Mouse (Mus musculus) MN1 (cell line): ENCODE measurements around the gene Crim1.

Source experiments
- DNase-seq: peaks from one replicate; pipeline ENCODE4 v3.0.0-alpha.2; 2016; ENCODE audit warnings: low spot score

Gene Crim1

DNA sequence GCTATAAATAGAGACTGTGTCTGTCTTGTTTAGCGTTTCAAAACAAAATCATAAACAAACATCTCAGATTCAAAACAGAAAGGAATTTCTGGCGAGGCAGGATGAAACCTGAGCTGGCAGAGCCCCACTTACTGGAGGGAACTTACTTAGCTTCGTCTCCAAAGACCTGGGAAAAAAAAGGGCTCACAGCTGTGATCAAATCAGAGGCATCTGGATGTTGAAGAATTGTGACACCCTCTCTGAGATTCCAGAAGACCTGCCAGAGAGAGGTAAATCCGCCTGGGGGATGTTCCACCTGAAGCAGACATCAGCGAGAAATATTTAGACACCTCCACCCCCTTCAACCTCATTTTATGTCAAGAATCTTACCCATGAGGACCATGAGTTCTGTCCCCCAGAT, 11.8 kb downstream of the Crim1 start:
- DNase-seq: no peak

GRCm38 (mm10) chr17:78213128-78213527, 13.1 kb downstream of the Crim1 start:
- no peak for DNase-seq

DNA sequence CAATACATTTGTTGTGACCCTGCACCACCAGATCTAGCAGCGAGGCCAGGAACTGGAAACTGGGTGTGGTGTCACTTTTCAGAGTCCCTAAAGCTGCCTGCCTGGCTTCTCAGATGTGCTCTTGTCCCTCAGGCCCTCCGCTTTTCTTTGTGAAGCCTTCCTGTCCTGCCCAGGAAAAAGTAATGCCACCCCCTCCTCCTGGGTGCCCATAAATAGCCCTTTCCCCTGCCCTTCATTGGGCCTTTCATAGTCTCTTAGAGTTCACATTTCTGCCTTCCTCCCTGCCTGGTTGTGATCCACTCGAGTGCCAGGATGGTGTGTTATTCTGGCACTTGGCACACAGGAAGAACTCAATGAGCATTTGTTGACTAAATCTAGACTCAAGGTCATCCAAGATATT, 16.5 kb downstream of the Crim1 start:
- no peak for DNase-seq

DNA sequence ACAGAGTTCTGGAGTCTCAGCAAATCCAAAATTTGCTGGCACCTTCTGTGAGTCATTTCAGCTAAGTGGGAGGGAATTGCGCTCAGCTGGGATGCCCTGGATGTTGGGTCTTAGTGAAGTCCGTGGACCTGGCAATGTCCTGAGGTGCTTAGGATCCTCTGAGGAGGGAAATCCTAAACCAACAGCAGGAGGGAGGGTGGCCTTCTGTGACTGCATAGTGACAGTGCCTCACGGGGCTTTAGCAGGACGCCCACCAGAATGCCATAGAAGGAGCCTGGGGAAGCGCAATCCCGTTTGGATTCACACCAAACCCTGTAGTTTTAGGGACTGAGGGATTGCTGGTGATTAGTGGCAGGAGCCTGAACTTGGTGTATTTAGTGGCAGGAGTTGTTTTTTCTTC, 17.4 kb downstream of the Crim1 start:
- DNase-seq: no peak

- no peak for DNase-seq
These were observed 18.6 kb downstream of the Crim1 start for GRCm38 (mm10) chr17:78218506-78219232.

GRCm38 (mm10) chr17:78221007-78221642, 21.1 kb downstream of the Crim1 start:
- DNase-seq: no peak

GRCm38 (mm10) chr17:78221860-78222259, 21.8 kb downstream of the Crim1 start:
- no peak for DNase-seq

DNA sequence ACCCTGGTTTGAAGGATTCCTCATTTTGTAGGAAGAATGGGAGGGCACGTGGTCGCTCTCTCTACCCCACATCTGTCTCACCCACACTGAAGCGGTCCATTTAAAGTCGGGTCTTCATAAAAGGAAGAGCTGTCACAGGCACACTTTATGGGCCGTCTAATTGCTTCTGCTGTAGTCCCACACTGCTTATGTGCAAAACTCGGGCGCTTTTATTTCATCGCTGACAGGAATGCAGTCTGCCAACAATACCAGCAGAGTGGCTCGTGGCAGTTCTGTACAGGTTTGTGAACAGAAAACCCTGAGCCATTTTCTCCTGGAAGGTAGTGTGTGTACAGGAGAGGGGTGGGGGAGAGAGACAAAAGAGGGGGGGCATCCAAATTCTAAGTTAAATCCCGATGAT, 23.9 kb downstream of the Crim1 start:
- no peak for DNase-seq

DNA sequence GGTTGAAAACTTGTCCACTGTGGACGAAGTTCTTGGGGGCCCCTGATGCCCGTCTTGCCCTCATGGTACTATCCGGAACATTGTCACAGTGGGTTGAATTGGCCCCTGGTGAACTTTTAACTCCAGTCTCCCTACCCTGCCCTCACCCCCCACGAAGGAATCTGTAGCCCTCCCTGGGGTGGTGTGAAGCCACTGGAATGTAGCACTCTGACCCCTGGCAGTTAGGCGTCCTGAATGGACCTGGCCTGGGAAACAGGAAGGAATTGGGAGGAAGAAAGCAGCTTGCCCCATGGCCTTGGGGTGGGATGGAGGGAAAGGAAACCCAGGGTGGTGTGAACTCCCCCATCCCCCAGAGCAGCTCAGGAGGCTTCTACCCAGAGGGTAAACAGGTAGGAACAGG, 25.5 kb downstream of the Crim1 start:
- DNase-seq: no peak

- no peak for DNase-seq
These were observed 27.2 kb downstream of the Crim1 start for GRCm38 (mm10) chr17:78227211-78227610.

GRCm38 (mm10) chr17:78231567-78231966, 31.5 kb downstream of the Crim1 start:
- DNase-seq: no peak

DNA sequence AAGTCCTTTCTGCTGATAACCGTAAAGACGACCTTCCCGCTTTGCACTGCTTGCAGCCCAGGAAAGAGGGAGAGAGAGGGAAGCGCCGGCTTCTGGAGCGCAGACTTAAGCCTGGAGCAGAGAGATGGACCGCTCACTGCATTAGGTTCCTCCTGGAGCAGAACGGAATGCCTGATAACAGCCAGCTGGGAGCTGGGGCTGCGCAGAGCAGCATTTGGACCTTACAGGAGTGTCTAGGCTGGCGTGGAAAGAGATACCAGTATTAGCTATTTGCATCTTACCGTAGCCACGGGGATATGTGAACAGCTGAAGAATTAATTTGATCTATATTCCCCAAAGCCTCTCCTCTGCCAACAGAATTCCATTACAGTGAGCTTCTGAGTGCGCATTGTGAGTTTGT, 32.7 kb downstream of the Crim1 start:
- no peak for DNase-seq

DNA sequence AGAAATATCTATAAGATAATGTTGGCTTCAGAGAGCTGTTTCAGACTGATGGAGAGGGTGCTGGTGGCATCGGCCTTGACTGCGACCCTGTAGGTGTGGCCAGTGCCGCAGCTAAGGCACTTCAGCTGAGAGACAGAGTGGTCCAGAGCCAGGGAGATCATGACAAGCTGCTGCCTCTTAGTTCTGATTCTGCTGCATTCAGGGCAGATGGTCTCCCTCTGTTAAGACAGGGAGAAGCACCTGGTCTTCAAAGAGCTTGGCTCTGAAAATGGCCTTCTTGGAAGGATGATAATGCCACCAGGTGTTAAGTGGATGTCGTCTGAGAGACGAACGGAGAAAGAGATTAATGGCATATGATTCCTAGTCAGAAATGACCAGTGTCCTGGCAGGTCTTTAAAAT, 33.8 kb downstream of the Crim1 start:
- no peak for DNase-seq

DNA sequence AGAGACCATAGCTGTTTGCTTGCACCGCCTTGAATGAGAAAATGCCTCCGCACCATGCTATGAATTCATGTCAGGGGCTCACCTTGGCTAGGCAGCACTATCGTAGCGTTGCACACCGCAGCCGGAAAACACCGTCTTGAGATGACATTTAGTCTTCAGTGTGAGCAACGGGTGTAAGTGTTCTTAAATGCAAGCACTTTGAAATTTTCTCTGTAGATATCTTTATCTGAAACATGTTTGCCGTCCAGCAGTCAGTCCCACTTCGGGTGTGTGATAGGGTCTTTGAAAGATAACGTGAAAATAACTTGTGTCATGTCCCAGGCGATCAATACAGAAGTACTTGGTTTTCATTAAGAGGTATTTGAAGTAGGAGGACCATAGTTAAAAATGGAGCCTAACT, 36.1 kb downstream of the Crim1 start:
- no peak for DNase-seq

- no peak for DNase-seq
These were observed 37.9 kb downstream of the Crim1 start for GRCm38 (mm10) chr17:78237954-78238353.

- no peak for DNase-seq
These were observed 40.1 kb downstream of the Crim1 start for GRCm38 (mm10) chr17:78240161-78240560.

DNA sequence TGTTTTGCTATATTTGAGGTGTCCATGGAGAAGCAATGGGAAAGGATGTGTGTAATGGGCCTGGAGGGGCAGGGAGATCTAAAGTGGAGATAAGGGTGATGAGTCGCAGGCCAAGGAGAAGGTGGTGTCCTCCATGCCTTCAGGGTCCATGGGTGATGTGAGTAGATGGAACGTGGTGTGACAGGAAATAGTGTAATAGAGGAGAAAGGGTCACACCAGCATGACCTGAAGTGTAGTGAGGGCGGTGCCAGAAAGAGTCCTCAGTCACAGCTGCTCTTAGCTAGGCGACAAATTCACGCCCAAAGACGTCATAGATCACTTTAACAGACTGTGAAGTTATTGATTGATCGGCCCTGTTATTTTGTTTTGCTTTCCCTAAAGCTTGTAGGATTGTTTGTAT, 41.2 kb downstream of the Crim1 start:
- DNase-seq: no peak

DNA sequence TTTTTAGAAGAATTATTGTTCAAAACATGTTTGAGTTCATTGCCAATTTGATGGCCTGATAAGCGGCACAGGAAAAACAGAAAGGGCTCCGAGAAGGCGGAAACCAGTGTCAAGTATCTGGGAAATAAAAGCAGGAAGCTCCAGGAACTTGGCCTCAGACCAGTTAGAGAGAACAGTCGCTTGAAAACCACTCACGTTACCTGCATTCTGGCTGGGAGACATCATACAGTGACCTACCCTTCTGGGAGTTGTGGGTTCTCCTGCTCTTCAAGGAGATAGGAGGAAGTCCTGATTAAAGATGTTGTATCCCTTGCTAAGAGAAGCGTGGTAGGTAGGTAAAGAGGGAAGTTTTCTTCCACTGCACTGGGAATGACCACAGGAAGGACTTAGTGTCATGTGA, 44.7 kb downstream of the Crim1 start:
- no peak for DNase-seq

- no peak for DNase-seq
These were observed 45.4 kb downstream of the Crim1 start for GRCm38 (mm10) chr17:78245444-78245843.

- no peak for DNase-seq
These were observed 46.8 kb downstream of the Crim1 start for GRCm38 (mm10) chr17:78246634-78247383.

DNA sequence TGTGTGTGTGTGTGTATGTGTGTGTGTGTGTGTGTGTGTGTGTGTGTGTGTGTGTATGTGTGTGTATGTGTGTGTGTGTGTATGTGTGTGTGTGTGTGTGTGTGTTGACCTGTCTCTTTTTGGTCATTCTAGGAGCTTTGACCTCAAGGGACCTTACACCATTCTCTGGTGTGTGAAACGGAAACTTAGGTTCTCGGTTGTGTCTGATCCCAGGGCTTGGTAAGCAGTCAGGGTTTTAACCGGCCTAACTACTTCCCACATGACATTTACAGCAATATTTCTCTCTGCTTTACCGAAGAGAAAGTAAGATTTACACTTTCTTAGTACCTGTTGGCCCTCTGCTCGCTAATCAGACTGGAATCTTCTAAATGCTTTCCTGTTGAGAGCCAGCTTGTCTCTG, 48.1 kb downstream of the Crim1 start:
- no peak for DNase-seq

- no peak for DNase-seq
These were observed 48.9 kb downstream of the Crim1 start for GRCm38 (mm10) chr17:78248943-78249342.
